Mouse (Mus musculus) myocyte (in vitro differentiated cells): ENCODE measurements around the gene Nuak2. TPM values are rescaled to one million over a fixed set of nuclear protein-coding genes. Genes with fewer than 3 reads are reported as not detected.

ENCODE experiments used
- H3K27me3 ChIP-seq: one replicate; pipeline ENCODE4 v1.6.1; 2011; ENCODE audit not compliant: control insufficient read depth, insufficient read depth, insufficient read length
- H3K36me3 ChIP-seq: one replicate; pipeline ENCODE4 v1.6.1; 2011; ENCODE audit not compliant: control insufficient read depth, insufficient read depth
- H3K4me2 ChIP-seq: one replicate; pipeline ENCODE4 v1.6.1; 2011; ENCODE audit warnings: low read depth, control low read depth
- H3K4me3 ChIP-seq: one replicate; pipeline ENCODE4 v1.5.1; 2011; ENCODE audit warnings: mild to moderate bottlenecking, control low read depth, moderate library complexity
- H3K79me2 ChIP-seq: one replicate; pipeline ENCODE4 v1.6.1; 2011; ENCODE audit not compliant: control insufficient read depth, insufficient read depth
- H3ac ChIP-seq: one replicate; pipeline ENCODE4 v1.6.1; 2011; ENCODE audit not compliant: control insufficient read depth, insufficient read length
- CEBPB ChIP-seq: IDR thresholded peaks from 2 replicates; pipeline ENCODE4 v1.6.1; 2011; ENCODE audit warnings: mild to moderate bottlenecking, moderate library complexity; ENCODE audit not compliant: poor library complexity, insufficient read depth, severe bottlenecking
- E2F4 ChIP-seq: IDR thresholded peaks from one replicate; pipeline ENCODE4 v1.6.1; 2011; ENCODE audit warnings: mild to moderate bottlenecking, control low read depth, moderate library complexity; ENCODE audit not compliant: insufficient read depth
- MAX ChIP-seq: IDR thresholded peaks from one replicate; pipeline ENCODE4 v1.6.1; 2011; ENCODE audit warnings: low read depth, mild to moderate bottlenecking, control low read depth
- MYOD1 ChIP-seq, 3 experiments: IDR thresholded peaks; one replicate each; pipeline ENCODE4 v1.6.1; 2011; ENCODE audit warnings: control low read depth in 2 of 3, low read depth in 2 of 3, mild to moderate bottlenecking in 2 of 3, moderate library complexity in 1 of 3; ENCODE audit not compliant: insufficient read length in 2 of 3, control insufficient read depth in 1 of 3
- MYOG ChIP-seq, 3 experiments: IDR thresholded peaks; one replicate each; pipeline ENCODE4 v1.6.1; 2011; ENCODE audit warnings: control low read depth in 2 of 3, low read depth in 2 of 3, mild to moderate bottlenecking in 2 of 3; ENCODE audit not compliant: insufficient read length in 2 of 3, control insufficient read depth in 1 of 3, insufficient read depth in 1 of 3
- POLR2A ChIP-seq: IDR thresholded peaks from one replicate; pipeline ENCODE4 v1.6.1; 2011; ENCODE audit warnings: low read depth, mild to moderate bottlenecking, control low read depth, moderate library complexity; ENCODE audit not compliant: insufficient read length
- POLR2AphosphoS2 ChIP-seq: IDR thresholded peaks from one replicate; pipeline ENCODE4 v1.6.1; 2011; ENCODE audit warnings: low read depth, control low read depth; ENCODE audit not compliant: insufficient read length
- REST ChIP-seq: IDR thresholded peaks from one replicate; pipeline ENCODE4 v1.6.1; 2011; ENCODE audit warnings: mild to moderate bottlenecking, control low read depth, moderate library complexity; ENCODE audit not compliant: insufficient read depth, insufficient read length
- SRF ChIP-seq: IDR thresholded peaks from one replicate; pipeline ENCODE4 v1.6.1; 2011; ENCODE audit warnings: low read depth; ENCODE audit not compliant: control insufficient read depth, insufficient read length
- TCF12 ChIP-seq: IDR thresholded peaks from one replicate; pipeline ENCODE4 v1.6.1; 2011; ENCODE audit warnings: mild to moderate bottlenecking, control low read depth; ENCODE audit not compliant: poor library complexity, insufficient read depth, severe bottlenecking
- TCF3 ChIP-seq: IDR thresholded peaks from one replicate; pipeline ENCODE4 v1.6.1; 2011; ENCODE audit warnings: low read depth, control low read depth; ENCODE audit not compliant: insufficient read length
- USF1 ChIP-seq: IDR thresholded peaks from one replicate; pipeline ENCODE4 v1.6.1; 2011; ENCODE audit warnings: low read depth, mild to moderate bottlenecking, control low read depth, moderate library complexity
- polyA plus RNA-seq: library from polyadenylated mRNA; unstranded; fragments of >200 nt; fragmentation: generic; extraction: Trizol; gene quantifications from one replicate; pipeline ENCODE4 v1.2.1, GENCODE M21; 2012; ENCODE audit warnings: missing spikeins

Nuak2 gene
- polyA plus RNA-seq, 1 experiment: 6.0 TPM

DNA sequence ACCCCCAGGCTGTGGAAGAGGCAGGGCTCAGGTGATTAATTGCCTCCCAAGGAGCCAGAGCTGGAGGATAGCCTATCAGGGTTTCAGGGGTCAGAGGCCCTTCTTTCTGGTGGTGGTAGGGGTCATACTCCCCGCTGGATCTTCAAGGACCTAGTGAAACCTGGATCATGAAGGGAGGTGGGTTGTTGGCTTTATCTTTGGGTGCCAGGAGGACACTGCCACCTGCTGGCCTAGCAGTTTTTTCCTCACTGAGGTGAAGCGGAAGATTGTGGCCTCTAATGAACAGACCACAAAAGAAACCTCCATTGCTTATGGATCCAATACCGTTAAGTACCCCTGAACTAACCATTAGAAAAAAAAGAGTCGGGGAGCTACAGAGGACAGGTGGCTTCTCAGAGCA lies 9.8 kb upstream of the Nuak2 start:
- Histone ChIP-seq H3K4me3 (no peak overlapping the region), H3K27me3 (no peaks in the 10 kb centered on the region), H3K36me3 (no peaks in the 10 kb centered on the region), H3K79me2 (no peaks in the 10 kb centered on the region), H3K4me2 (no peak overlapping the region), H3ac (no peak overlapping the region)
- TF ChIP-seq TCF12 (no peak), MYOD1 (IDR thresholded peaks at IDR 0.05; ENCODE audit: control insufficient read depth in 1 of 3, insufficient read length in 2 of 3, low read depth in 2 of 3) (no peak), POLR2AphosphoS2 (no peak), MAX (no peak), MYOG (IDR thresholded peaks at IDR 0.05; ENCODE audit: control insufficient read depth in 1 of 3, insufficient read depth in 1 of 3, insufficient read length in 2 of 3, low read depth in 2 of 3) (no peak), TCF3 (no peak), POLR2A (no peak), E2F4 (no peak)

GRCm38 (mm10) chr1:132306808-132307207 lies 9.1 kb upstream of the Nuak2 start:
- Histone ChIP-seq H3K4me2 (no peak overlapping the region), H3ac (no peak overlapping the region), H3K4me3 (no peak overlapping the region), H3K79me2 (no peaks in the 10 kb centered on the region), H3K27me3 (no peaks in the 10 kb centered on the region), H3K36me3 (no peaks in the 10 kb centered on the region)
- TF ChIP-seq MYOG (IDR thresholded peaks at IDR 0.05; ENCODE audit: control insufficient read depth in 1 of 3, insufficient read depth in 1 of 3, insufficient read length in 2 of 3, low read depth in 2 of 3) (no peak), USF1 (no peak), TCF12 (no peak), POLR2A (peak; percentile 5), REST (peak; percentile 77), POLR2AphosphoS2 (peak; percentile 74), TCF3 (no peak), SRF (no peak), E2F4 (no peak), MYOD1 (IDR thresholded peaks at IDR 0.05; ENCODE audit: control insufficient read depth in 1 of 3, insufficient read length in 2 of 3, low read depth in 2 of 3) (no peak), MAX (no peak), CEBPB (no peak)

- Histone ChIP-seq H3K79me2 (no peaks in the 10 kb centered on the region), H3K4me2 (no peak overlapping the region), H3ac (no peak overlapping the region), H3K27me3 (no peaks in the 10 kb centered on the region), H3K4me3 (no peak overlapping the region), H3K36me3 (no peaks in the 10 kb centered on the region)
- TF ChIP-seq TCF12: no peak
- TF ChIP-seq POLR2AphosphoS2: peak; percentile 21
Observed at GRCm38 (mm10) chr1:132307962-132308361, 8.0 kb upstream of the Nuak2 start.

DNA sequence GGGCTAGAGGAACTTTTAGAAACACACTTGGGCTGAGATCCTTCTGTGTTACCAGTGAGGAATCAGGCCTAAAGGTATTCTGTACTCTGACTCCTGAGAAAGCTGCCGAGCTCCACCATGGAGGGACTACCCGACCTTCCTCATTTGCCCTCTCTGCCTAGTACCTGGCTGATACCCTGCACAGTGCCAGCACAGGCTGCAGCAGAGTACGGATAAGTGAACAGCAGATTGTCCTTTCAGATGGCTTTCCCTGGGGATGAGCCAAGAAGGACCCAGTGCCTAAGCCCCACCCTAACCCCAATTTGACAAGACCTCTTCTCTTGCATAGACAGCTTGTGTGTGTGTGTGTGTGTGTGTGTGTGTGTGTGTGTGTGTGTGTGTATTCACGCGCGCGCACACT lies 7.3 kb upstream of the Nuak2 start:
- no peaks in the 10 kb centered on the region for H3K36me3 ChIP-seq
- H3K4me3 ChIP-seq: no peak overlapping the region
- no peaks in the 10 kb centered on the region for H3K27me3 ChIP-seq
- TF ChIP-seq MYOG (IDR thresholded peaks at IDR 0.05; ENCODE audit: control insufficient read depth in 1 of 3, insufficient read depth in 1 of 3, insufficient read length in 2 of 3, low read depth in 2 of 3) (no peak), USF1 (no peak), POLR2A (no peak), CEBPB (no peak), SRF (no peak), MYOD1 (IDR thresholded peaks at IDR 0.05; ENCODE audit: control insufficient read depth in 1 of 3, insufficient read length in 2 of 3, low read depth in 2 of 3) (no peak), POLR2AphosphoS2 (no peak), TCF12 (no peak), MAX (no peak), E2F4 (no peak), REST (no peak), TCF3 (no peak)
- H3K4me2 ChIP-seq: no peak overlapping the region
- no peaks in the 10 kb centered on the region for H3K79me2 ChIP-seq
- H3ac ChIP-seq: no peak overlapping the region

DNA sequence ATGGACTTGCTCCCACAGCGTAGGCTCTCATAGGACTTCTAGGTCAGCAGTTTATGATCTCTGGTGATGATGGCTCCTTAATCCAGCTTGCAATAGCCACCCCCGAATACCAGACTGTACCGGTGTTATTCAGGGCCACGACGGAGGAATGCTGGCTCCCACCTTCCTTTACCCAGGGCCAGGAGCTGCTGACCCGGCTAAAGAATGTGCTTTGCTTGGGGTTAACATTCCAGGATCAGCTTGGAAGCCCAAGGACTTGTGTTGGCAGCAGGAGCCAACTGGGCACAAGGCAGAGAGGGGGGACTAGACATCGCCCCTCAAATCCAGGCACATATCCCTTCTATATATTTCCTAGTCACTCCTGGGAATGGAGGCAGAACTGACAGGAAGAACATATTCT lies 5.2 kb upstream of the Nuak2 start:
- Histone ChIP-seq H3K27me3 (no peaks in the 10 kb centered on the region), H3K36me3 (no peaks in the 10 kb centered on the region), H3K79me2 (no peaks in the 10 kb centered on the region), H3K4me2 (no peak overlapping the region), H3K4me3 (no peak overlapping the region), H3ac (no peak overlapping the region)
- TF ChIP-seq USF1: no peak
